Mouse (Mus musculus): ENCODE results near the gene Slc22a14.

DNA sequence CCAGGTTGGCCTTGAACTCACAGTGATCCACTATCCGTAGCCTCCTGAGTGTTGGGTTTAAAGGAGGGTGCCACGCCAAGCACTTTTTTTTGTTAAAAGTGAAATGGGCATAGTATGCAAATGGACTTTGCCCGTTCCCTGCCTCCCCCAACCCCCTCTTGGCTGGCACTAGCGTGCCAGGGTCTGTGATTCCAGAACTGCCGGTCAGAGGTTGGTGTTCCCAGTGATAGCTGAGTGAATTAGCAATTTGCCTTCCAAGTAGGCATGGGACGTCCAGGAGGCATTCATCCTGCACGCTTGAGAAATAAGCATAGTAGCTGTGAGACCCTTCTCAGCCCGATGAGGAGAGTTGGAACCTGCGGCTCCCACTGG lies 7.3 kb downstream of the Slc22a14 start:
- no peak for TF ChIP-seq CTCF (IDR thresholded peaks at IDR 0.05 in 2 of 3, conservative IDR thresholded peaks at IDR 0.05 in 1 of 3; ENCODE audit: control insufficient read depth in 1 of 3, insufficient read depth in 1 of 3, low read depth in 2 of 3, low read length in 3 of 3, poor library complexity in 1 of 3, severe bottlenecking in 1 of 3)
- TF ChIP-seq ZKSCAN1 (IDR thresholded peaks at IDR 0.05; ENCODE audit: low read depth, low read length) = no peak
- no peak for TF ChIP-seq GATA1 (IDR thresholded peaks at IDR 0.05; ENCODE audit: low read depth, low read length)
- TF ChIP-seq GABPA (IDR thresholded peaks at IDR 0.05; ENCODE audit: low read depth, low read length) = no peak
- no peak for TF ChIP-seq E2F4 (IDR thresholded peaks at IDR 0.05; ENCODE audit: borderline replicate concordance, low read depth, low read length)
- no peak for TF ChIP-seq POLR2A (IDR thresholded peaks at IDR 0.05; ENCODE audit: control insufficient read depth in 1 of 2, insufficient read depth in 1 of 2, low read depth in 1 of 2, low read length in 2 of 2, poor library complexity in 1 of 2)
- no peak for TF ChIP-seq ZMIZ1 (IDR thresholded peaks at IDR 0.05; ENCODE audit: low read depth, low read length)
- TF ChIP-seq USF2 (IDR thresholded peaks at IDR 0.05; ENCODE audit: borderline replicate concordance in 1 of 2, insufficient read depth in 1 of 2, low read depth in 1 of 2, low read length in 2 of 2) = no peak
- no peak for TF ChIP-seq USF1 (IDR thresholded peaks at IDR 0.05; ENCODE audit: low read depth, low read length)
- TF ChIP-seq EP300 (IDR thresholded peaks at IDR 0.05; ENCODE audit: low read depth in 1 of 2, low read length in 2 of 2) = no peak
- TF ChIP-seq MAX (IDR thresholded peaks at IDR 0.05; ENCODE audit: low read length) = no peak
- no peak for TF ChIP-seq POLR2AphosphoS5 (IDR thresholded peaks at IDR 0.05; ENCODE audit: borderline replicate concordance, low read depth, low read length)
- TF ChIP-seq CHD1 (IDR thresholded peaks at IDR 0.05; ENCODE audit: low read depth, low read length) = no peak
- no peak for TF ChIP-seq MYC (IDR thresholded peaks at IDR 0.05; ENCODE audit: low read depth, low read length)
